Mouse (Mus musculus) MEL (cell line): Measurements from ENCODE around the gene Slmap. TPM values are rescaled to one million over a fixed set of nuclear protein-coding genes. Genes with fewer than 3 reads are reported as not detected.

Experiments
- DNase-seq: peaks from one replicate; pipeline ENCODE4 v3.0.0; 2011; ENCODE audit warnings: low read depth, low spot score
- H3K27ac ChIP-seq: 2 replicates; pipeline ENCODE4 v1.5.1; 2012; ENCODE audit warnings: low read depth, mild to moderate bottlenecking, control low read depth, low read length, moderate library complexity; ENCODE audit not compliant: control insufficient read depth
- H3K27me3 ChIP-seq, 2 experiments: fragments of 150-350 bp in 1 of 2; sonication (generic) in 1 of 2; 2 replicates each; pipeline ENCODE4 v1.6.1; 2012; ENCODE audit warnings: low read length in 2 of 2, mild to moderate bottlenecking in 2 of 2, improper control_type of control experiment in 1 of 2, moderate library complexity in 1 of 2; ENCODE audit not compliant: insufficient read depth in 2 of 2, control insufficient read depth in 1 of 2
- H3K36me3 ChIP-seq, 2 experiments: 2 replicates each; pipeline ENCODE4 v1.6.1; 2012 to 2014; ENCODE audit warnings: low read length in 2 of 2, improper control_type of control experiment in 1 of 2, inconsistent platforms in 1 of 2, mild to moderate bottlenecking in 1 of 2; ENCODE audit not compliant: insufficient read depth in 2 of 2, control insufficient read depth in 1 of 2
- H3K4me1 ChIP-seq, 2 experiments: fragments of 150-350 bp in 1 of 2; sonication (generic) in 1 of 2; 2 replicates each; pipeline ENCODE4 v1.6.1; 2012; ENCODE audit warnings: low read length in 2 of 2, improper control_type of control experiment in 1 of 2, mild to moderate bottlenecking in 1 of 2; ENCODE audit not compliant: insufficient read depth in 2 of 2, control insufficient read depth in 1 of 2
- H3K4me3 ChIP-seq, 2 experiments: fragments of 150-350 bp in 1 of 2; sonication (generic) in 1 of 2; 2 replicates each; pipeline ENCODE4 v1.5.1; 2012; ENCODE audit warnings: low read depth in 2 of 2, low read length in 2 of 2, mild to moderate bottlenecking in 2 of 2, moderate library complexity in 2 of 2, control low read depth in 1 of 2, improper control_type of control experiment in 1 of 2; ENCODE audit not compliant: control insufficient read depth in 1 of 2, insufficient read depth in 1 of 2
- H3K79me2 ChIP-seq: 2 replicates; pipeline ENCODE4 v1.6.1; 2012; ENCODE audit warnings: mild to moderate bottlenecking, low read length, moderate library complexity; ENCODE audit not compliant: control insufficient read depth, poor library complexity, insufficient read depth
- H3K9ac ChIP-seq: 2 replicates; pipeline ENCODE4 v1.6.1; 2012; ENCODE audit warnings: low read depth, mild to moderate bottlenecking, control low read depth, low read length, moderate library complexity; ENCODE audit not compliant: control insufficient read depth, poor library complexity, severe bottlenecking
- H3K9me3 ChIP-seq: fragments of 150-350 bp; sonication (generic); replicated peaks from 2 replicates; pipeline ENCODE4 v1.6.1; 2012; ENCODE audit warnings: mild to moderate bottlenecking, low read length, improper control_type of control experiment, moderate library complexity; ENCODE audit not compliant: insufficient read depth
- CHD1 ChIP-seq: IDR thresholded peaks from 2 replicates; pipeline ENCODE4 v1.6.1; 2012; ENCODE audit warnings: low read depth, mild to moderate bottlenecking, inconsistent platforms, low read length, improper control_type of control experiment
- CHD2 ChIP-seq: IDR thresholded peaks from 2 replicates; pipeline ENCODE4 v1.6.1; 2011; ENCODE audit warnings: low read length, improper control_type of control experiment
- ELF1 ChIP-seq: IDR thresholded peaks from 2 replicates; pipeline ENCODE4 v1.6.1; 2014; ENCODE audit warnings: low read depth, mild to moderate bottlenecking, inconsistent platforms, low read length, improper control_type of control experiment, moderate library complexity
- GABPA ChIP-seq: IDR thresholded peaks from 2 replicates; pipeline ENCODE4 v1.6.1; 2012; ENCODE audit warnings: low read depth, mild to moderate bottlenecking, inconsistent platforms, low read length, improper control_type of control experiment, moderate library complexity
- GATA1 ChIP-seq: IDR thresholded peaks from 2 replicates; pipeline ENCODE4 v1.6.1; 2011; ENCODE audit warnings: low read depth, low read length, improper control_type of control experiment
- JUND ChIP-seq: IDR thresholded peaks from 2 replicates; pipeline ENCODE4 v1.6.1; 2011; ENCODE audit warnings: low read depth, mild to moderate bottlenecking, improper control_type of control experiment, low read length
- KAT2A ChIP-seq: conservative IDR thresholded peaks from 2 replicates; pipeline ENCODE4 v1.6.1; 2012; ENCODE audit warnings: low read depth, low read length, improper control_type of control experiment, inconsistent platforms
- MAX ChIP-seq: IDR thresholded peaks from 2 replicates; pipeline ENCODE4 v1.6.1; 2011; ENCODE audit warnings: low read length, improper control_type of control experiment
- MXI1 ChIP-seq: IDR thresholded peaks from 2 replicates; pipeline ENCODE4 v1.6.1; 2011; ENCODE audit warnings: mild to moderate bottlenecking, low read depth, low read length, improper control_type of control experiment
- MYB ChIP-seq: IDR thresholded peaks from 2 replicates; pipeline ENCODE4 v1.6.1; 2011; ENCODE audit warnings: mild to moderate bottlenecking, low read depth, low read length, improper control_type of control experiment
- NRF1 ChIP-seq: IDR thresholded peaks from 2 replicates; pipeline ENCODE4 v1.6.1; 2014; ENCODE audit warnings: low read depth, mild to moderate bottlenecking, inconsistent platforms, low read length, improper control_type of control experiment, moderate library complexity; ENCODE audit not compliant: poor library complexity, insufficient read depth, severe bottlenecking
- POLR2AphosphoS2 ChIP-seq: IDR thresholded peaks from 2 replicates; pipeline ENCODE4 v1.6.1; 2011; ENCODE audit warnings: low read length, improper control_type of control experiment
- RCOR1 ChIP-seq: IDR thresholded peaks from 2 replicates; pipeline ENCODE4 v1.6.1; 2012; ENCODE audit warnings: low read depth, mild to moderate bottlenecking, inconsistent platforms, low read length, improper control_type of control experiment
- SIN3A ChIP-seq: IDR thresholded peaks from 2 replicates; pipeline ENCODE4 v1.6.1; 2012; ENCODE audit warnings: low read length, improper control_type of control experiment, inconsistent platforms
- TBP ChIP-seq: IDR thresholded peaks from 2 replicates; pipeline ENCODE4 v1.8.0; 2011; ENCODE audit warnings: low read depth, low read length, improper control_type of control experiment
- TCF12 ChIP-seq: IDR thresholded peaks from 2 replicates; pipeline ENCODE4 v1.6.1; 2014; ENCODE audit warnings: low read depth, mild to moderate bottlenecking, inconsistent platforms, low read length, improper control_type of control experiment, moderate library complexity
- USF2 ChIP-seq, 2 experiments: IDR thresholded peaks; 2 replicates each; pipeline ENCODE4 v1.6.1; 2011 to 2012; ENCODE audit warnings: improper control_type of control experiment in 2 of 2, low read length in 2 of 2, borderline replicate concordance in 1 of 2, inconsistent platforms in 1 of 2, low read depth in 1 of 2, mild to moderate bottlenecking in 1 of 2; ENCODE audit not compliant: insufficient read depth in 1 of 2
- ZC3H11A ChIP-seq: IDR thresholded peaks from 2 replicates; pipeline ENCODE4 v1.6.1; 2012; ENCODE audit warnings: low read depth, mild to moderate bottlenecking, inconsistent platforms, low read length, improper control_type of control experiment
- ZKSCAN1 ChIP-seq: IDR thresholded peaks from 2 replicates; pipeline ENCODE4 v1.6.1; 2012; ENCODE audit warnings: low read depth, mild to moderate bottlenecking, inconsistent platforms, low read length, improper control_type of control experiment, moderate library complexity
- polyA plus RNA-seq, 2 experiments: library from polyadenylated mRNA; stranded (reverse) in 1 of 2; unstranded in 1 of 2; fragments of >175 nt in 1 of 2; fragments of >200 nt in 1 of 2; gene quantifications; 2 replicates each; pipeline versions ENCODE4 v1.2.1 to v1.2.4; 2012; ENCODE audit warnings: low replicate concordance in 2 of 2, low read depth in 1 of 2; ENCODE audit not compliant: insufficient read length in 2 of 2, insufficient read depth in 1 of 2, missing spikeins in 1 of 2
- total RNA-seq: library from RNA; depleted of rRNA; stranded (reverse); fragments of 300-350 nt; gene quantifications from 2 replicates; pipeline ENCODE4 v1.2.3, GENCODE M21; 2012

The Slmap gene
- total and polyA plus RNA-seq, 3 experiments = 21.4 to 41.9 TPM; not detected in 1

- Histone ChIP-seq H3K4me1 (peaks cover 4 to 9% of the 10 kb centered on the region in 2 experiments), H3K9ac (no peak overlapping the region), H3K79me2 (no peaks in the 10 kb centered on the region), H3K27ac (no peak overlapping the region), H3K9me3 (no peaks in the 10 kb centered on the region), H3K36me3 (peaks cover 0 to 9% of the 10 kb centered on the region in 2 experiments; a peak in 2 of 4 replicates), H3K4me3 (no peak overlapping the region), H3K27me3 (no peaks in the 10 kb centered on the region; a peak in 1 of 4 replicates)
- TF ChIP-seq GABPA (no peak), MAX (no peak), ZKSCAN1 (no peak), SIN3A (0 out of 2 replicates have a peak, but pooled peaks have one; percentile 30)
- no peak for DNase-seq
These were observed 37.4 kb upstream of the Slmap start for GRCm38 (mm10) chr14:26571951-26572675.

- Histone ChIP-seq H3K27ac (no peak overlapping the region), H3K4me3 (no peak overlapping the region), H3K4me1 (peaks cover 6 to 12% of the 10 kb centered on the region in 2 experiments), H3K27me3 (no peaks in the 10 kb centered on the region; a peak in 1 of 4 replicates), H3K79me2 (no peaks in the 10 kb centered on the region), H3K9ac (no peak overlapping the region), H3K9me3 (no peaks in the 10 kb centered on the region), H3K36me3 (peaks cover 0 to 9% of the 10 kb centered on the region in 2 experiments; a peak in 2 of 4 replicates)
- no peak for DNase-seq
- no peak for TF ChIP-seq CHD1
These were observed 35.1 kb upstream of the Slmap start for GRCm38 (mm10) chr14:26569880-26570279.

GRCm38 (mm10) chr14:26562247-26562646 lies 27.5 kb upstream of the Slmap start:
- Histone ChIP-seq H3K27me3 (no peaks in the 10 kb centered on the region), H3K27ac (no peak overlapping the region), H3K4me1 (peaks cover 2% of the 10 kb centered on the region in 2 experiments; a peak in 2 of 4 replicates), H3K79me2 (no peaks in the 10 kb centered on the region), H3K36me3 (no peaks in the 10 kb centered on the region), H3K9me3 (no peaks in the 10 kb centered on the region), H3K4me3 (no peak overlapping the region)
- no peak for DNase-seq
- TF ChIP-seq POLR2AphosphoS2 (no peak), ZC3H11A (no peak), GATA1 (no peak), TBP (no peak), MXI1 (no peak), KAT2A (no peak), MYB (no peak), TCF12 (no peak), USF2 (IDR thresholded peaks at IDR 0.05; ENCODE audit: borderline replicate concordance in 1 of 2, insufficient read depth in 1 of 2, low read depth in 1 of 2, low read length in 2 of 2) (no peak), CHD2 (no peak), ELF1 (no peak), NRF1 (no peak), JUND (no peak), RCOR1 (no peak)
- TF ChIP-seq, all 39 proteins: peak for 0
- no peak overlapping the region for H3K9ac ChIP-seq
